In the genomic region with DNA sequence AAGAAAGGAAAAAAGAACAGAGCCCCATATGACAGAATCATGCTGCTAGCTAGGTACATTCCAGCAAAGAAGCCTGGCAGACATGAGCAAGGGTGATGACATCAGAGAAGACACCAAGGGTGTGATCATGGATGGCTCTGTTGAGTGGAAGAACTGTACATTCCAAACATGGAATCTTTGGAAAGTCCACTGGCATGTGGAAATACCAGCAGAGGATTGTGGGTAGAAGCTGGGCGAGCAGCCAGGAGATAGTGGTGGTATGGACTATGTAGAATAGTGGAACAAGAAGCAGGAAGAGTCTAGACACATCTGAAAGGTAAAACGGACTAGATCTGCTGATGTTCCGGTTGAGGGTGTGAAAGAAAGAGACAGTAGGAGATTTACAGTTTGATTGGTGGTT, we compare ENCODE assay signal across 28 mouse cellular contexts. TPM values are rescaled to one million over a fixed set of nuclear protein-coding genes. Genes with fewer than 3 reads are reported as not detected.
DNase-seq lines count a peak whose midpoint lies in the region; ATAC-seq lines count a peak whose summit lies in the region.
"Had no signal": no experiment of that assay in that cellular context is flagged by ENCODE, and none has a peak within 500 bp of the region (broad histone marks: within the 10 kb centered on the region; RNA-seq: fewer than 3 reads in every experiment).

No protein-coding gene starts in this region.

- no peak overlapping the region for H3K9ac ChIP-seq in heart, embryonic 11.5 days (ENCODE audit: low read depth, low read length)
- no peak overlapping the region for H3K9ac ChIP-seq in lung, embryonic 15.5 days
- H3K9ac ChIP-seq in heart, embryonic 16.5 days (ENCODE audit: low read length), result no peak overlapping the region
- H3K9ac ChIP-seq: forebrain, postnatal 0 days; liver, embryonic 12.5 days; stomach, embryonic 15.5 days had no signal

- WGBS in heart, embryonic 11.5 days (ENCODE audit: insufficient replicate concordance), result 45% methylated on average over 3 of the region's 3 CpGs
- WGBS in lung, embryonic 15.5 days, result 73% methylated on average over 3 of the region's 3 CpGs
- 24% methylated on average over 3 of the region's 3 CpGs for WGBS in heart, embryonic 16.5 days

- peak overlapping the region; percentile 2; the same call in 1 of the 2 replicates for H3K27ac ChIP-seq in heart, embryonic 11.5 days (ENCODE audit: low read depth, low read length)
- H3K27ac ChIP-seq in lung, embryonic 15.5 days, result no peak overlapping the region
- peak overlapping the region; percentile 78 for H3K27ac ChIP-seq in heart, embryonic 16.5 days (ENCODE audit: low read length)
- H3K27ac ChIP-seq: gastrocnemius, adult 2 months; hindbrain, postnatal 0 days; liver, embryonic 12.5 days; stomach, embryonic 15.5 days had no signal

- no peak overlapping the region for H3K4me3 ChIP-seq in heart, embryonic 11.5 days (ENCODE audit: low read depth, low read length)
- no peak overlapping the region for H3K4me3 ChIP-seq in lung, embryonic 15.5 days
- no peak overlapping the region for H3K4me3 ChIP-seq in heart, embryonic 16.5 days (ENCODE audit: low read length)
- H3K4me3 ChIP-seq: gastrocnemius, adult 2 months; liver, embryonic 12.5 days; stomach, embryonic 15.5 days had no signal

- no peaks in the 10 kb centered on the region for H3K9me3 ChIP-seq in heart, embryonic 11.5 days (replicated peaks; ENCODE audit: control insufficient read depth, low read length)
- H3K9me3 ChIP-seq in lung, embryonic 15.5 days, result no peaks in the 10 kb centered on the region
- no peaks in the 10 kb centered on the region for H3K9me3 ChIP-seq in heart, embryonic 16.5 days (replicated peaks; ENCODE audit: control insufficient read depth, low read length)
- H3K9me3 ChIP-seq: liver, embryonic 12.5 days; stomach, embryonic 15.5 days had no signal

- peaks cover 16% of the 10 kb centered on the region for H3K4me1 ChIP-seq in heart, embryonic 11.5 days (ENCODE audit: control insufficient read depth, insufficient read depth, low read length)
- peaks cover 15% of the 10 kb centered on the region for H3K4me1 ChIP-seq in lung, embryonic 15.5 days
- peaks cover 32% of the 10 kb centered on the region for H3K4me1 ChIP-seq in heart, embryonic 16.5 days (ENCODE audit: control insufficient read depth, insufficient read depth, low read length)

- intact Hi-C loops in heart, postnatal 36 days (cut with DNase I), result no loop called here

- no peak; the same call in 1 of the 2 replicates for ATAC-seq in heart, embryonic 11.5 days (replicated peaks; ENCODE audit: insufficient number of reproducible peaks, low FRiP score, low TSS enrichment)
- ATAC-seq in lung, embryonic 15.5 days (ENCODE audit: borderline replicate concordance, extremely low read depth, low FRiP score, low TSS enrichment), result 0 out of 2 replicates have a peak, but pooled peaks have one; percentile 27
- peak; percentile 81 for ATAC-seq in heart, embryonic 16.5 days (replicated peaks; ENCODE audit: extremely low read depth, insufficient read depth, low FRiP score)
- ATAC-seq: activated CD4-positive, CD25-positive, alpha-beta regulatory T cell, adult 4 months; forebrain, postnatal 0 days; hindbrain, postnatal 0 days; liver, embryonic 12.5 days; midbrain, embryonic 16.5 days; Patski had no signal

- no peaks in the 10 kb centered on the region for H3K36me3 ChIP-seq in heart, embryonic 11.5 days (ENCODE audit: control insufficient read depth, insufficient read depth, low read length)
- no peaks in the 10 kb centered on the region for H3K36me3 ChIP-seq in lung, embryonic 15.5 days
- no peaks in the 10 kb centered on the region for H3K36me3 ChIP-seq in heart, embryonic 16.5 days (ENCODE audit: control insufficient read depth, insufficient read depth)
- H3K36me3 ChIP-seq: liver, embryonic 12.5 days; stomach, embryonic 15.5 days had no signal

- no peak overlapping the region for H3K4me2 ChIP-seq in heart, embryonic 11.5 days
- H3K4me2 ChIP-seq in lung, embryonic 15.5 days, result no peak overlapping the region
- H3K4me2 ChIP-seq in heart, embryonic 16.5 days (ENCODE audit: low read depth, low read length), result no peak overlapping the region
- H3K4me2 ChIP-seq: liver, embryonic 12.5 days; stomach, embryonic 15.5 days had no signal

- DNase-seq in heart, postnatal 36 days, result no peak
- no peak for DNase-seq in lung, adult 18-20 months
- peak; percentile 48 for DNase-seq in Muller cell, postnatal 12 days (ENCODE audit: inconsistent ontology term)
- no peak for DNase-seq in urinary bladder, adult 18-20 months (ENCODE audit: low spot score in 2 of 2)
- DNase-seq in cerebellum, adult 9-11 months, result no peak
- DNase-seq: adrenal gland, postnatal 25 days; B cell, adult 2 months; cerebellum, adult 8-10 months; forebrain, postnatal 0 days; gastrocnemius, adult 2 months; kidney, adult 2 months; layer of hippocampus, postnatal 36 days; thymus, adult 2 months had no signal

- no peaks in the 10 kb centered on the region for H3K27me3 ChIP-seq in heart, embryonic 11.5 days (ENCODE audit: control insufficient read depth, insufficient read depth, low read length)
- H3K27me3 ChIP-seq in lung, embryonic 15.5 days, result no peaks in the 10 kb centered on the region
- H3K27me3 ChIP-seq in heart, embryonic 16.5 days (ENCODE audit: control insufficient read depth, insufficient read depth, low read length), result no peaks in the 10 kb centered on the region
- H3K27me3 ChIP-seq: Patski; stomach, embryonic 15.5 days had no signal

RNA-seq across cellular contexts. Expression of gene Ccdc182, which starts 43.3 kb away (rescaled TPM):
- not detected in 2 replicates for polyA plus RNA-seq in heart, embryonic 11.5 days (2014; fragmentation: Nextera tagmentation; extraction: Ambion mirVana)
- total RNA-seq in heart, postnatal 36 days (2021), result not detected
- 0.12 TPM in 1 of 2 replicates, not detected in the other for polyA plus RNA-seq in lung, embryonic 15.5 days (2015; fragmentation: Nextera tagmentation; extraction: Ambion mirVana)
- polyA plus RNA-seq in heart, embryonic 16.5 days (2015; fragmentation: Nextera tagmentation; extraction: Ambion mirVana), result not detected in 2 replicates
- total RNA-seq: adrenal gland, postnatal 25 days; forebrain, postnatal 0 days; gastrocnemius, adult 2 months; granulocyte monocyte progenitor cell, adult 5-6 weeks; hindbrain, postnatal 0 days; layer of hippocampus, adult 18-20 months; layer of hippocampus, postnatal 36 days; left cerebral cortex, postnatal 25 days; megakaryocyte, adult 5-6 weeks had no signal
- polyA plus RNA-seq: activated CD4-positive, CD25-positive, alpha-beta regulatory T cell, adult 4 months; embryonic facial prominence, embryonic 14.5 days; forebrain, postnatal 0 days; hindbrain, postnatal 0 days; midbrain, embryonic 16.5 days; Patski; spleen, adult 2 months; stomach, embryonic 15.5 days; thymus, adult 2 months had no signal

RNA-seq across cellular contexts. Expression of gene Mrps23, which starts 46.4 kb away (rescaled TPM):
- polyA plus RNA-seq in heart, embryonic 11.5 days (2014; fragmentation: Nextera tagmentation; extraction: Ambion mirVana), result 87.3 and 88.4 TPM in 2 replicates
- total RNA-seq in heart, postnatal 36 days (2021), result 100 to 1,000 TPM; 273 to 312 TPM
- 57.4 and 59.4 TPM in 2 replicates for polyA plus RNA-seq in lung, embryonic 15.5 days (2015; fragmentation: Nextera tagmentation; extraction: Ambion mirVana)
- polyA plus RNA-seq in heart, embryonic 16.5 days (2015; fragmentation: Nextera tagmentation; extraction: Ambion mirVana), result 97.6 and 105 TPM in 2 replicates
